Mouse (Mus musculus) G1E (cell line): ENCODE data around the gene Myh9.

ENCODE experiments used
- CTCF ChIP-seq: IDR thresholded peaks from 2 replicates; pipeline ENCODE4 v1.5.1; 2012; ENCODE audit warnings: low read depth, low read length, inconsistent platforms, mixed read lengths
- GATA1 ChIP-seq: IDR thresholded peaks from 2 replicates; pipeline ENCODE4 v1.6.1; 2012; ENCODE audit warnings: borderline replicate concordance, low read length, inconsistent platforms, mixed read lengths
- POLR2AphosphoS5 ChIP-seq: IDR thresholded peaks from 2 replicates; pipeline ENCODE4 v1.6.1; 2012; ENCODE audit warnings: low read depth, low read length, inconsistent platforms; ENCODE audit not compliant: insufficient replicate concordance
- TAL1 ChIP-seq: conservative IDR thresholded peaks from 2 replicates; pipeline ENCODE4 v1.6.1; 2012; ENCODE audit warnings: low read depth, low read length, inconsistent platforms, mixed read lengths

GRCm38 (mm10) chr15:77864063-77864758 lies 22.2 kb upstream of the Myh9 start:
- TF ChIP-seq CTCF (no peak), GATA1 (no peak), POLR2AphosphoS5 (no peak), TAL1 (no peak)
